Mouse (Mus musculus) spleen, embryonic (tissue): ENCODE measurements around the gene Tdo2.

Experiments
- CTCF ChIA-PET: fragments of 350-600 bp; sonication (Branson Sonifier 250); formaldehyde crosslinking; loops from one replicate; lab custom pipeline; 2022; lab: Charles Lee

Tdo2 gene

GRCm38 (mm10) chr3:81976102-81976501 is at the start of gene Tdo2:
Gene Tdo2, minus strand, starts transcription at chr3:81976202.
- CTCF ChIA-PET = interaction anchor here (0.6 kb wide), 1 partner anchor 43 kb away, joined by 6 read pairs; no protein-coding TSS in a partner anchor

- CTCF ChIA-PET = no interaction called here
Measured at GRCm38 (mm10) chr3:82023065-82023464, 47.1 kb upstream of the Tdo2 start.

GRCm38 (mm10) chr3:82022421-82022920 is 46.5 kb upstream of the Tdo2 start:
- CTCF ChIA-PET = no interaction called here

GRCm38 (mm10) chr3:82014148-82014703 is 38.2 kb upstream of the Tdo2 start:
- CTCF ChIA-PET = no interaction called here

- CTCF ChIA-PET = no interaction called here
Measured at GRCm38 (mm10) chr3:82007002-82007401, 31.0 kb upstream of the Tdo2 start.

GRCm38 (mm10) chr3:81995988-81996387 is 20.0 kb upstream of the Tdo2 start:
- CTCF ChIA-PET = no interaction called here

- CTCF ChIA-PET = interaction anchor here (1.0 kb wide), 1 partner anchor 32 kb away, joined by 3 read pairs; no protein-coding TSS in a partner anchor
Measured at GRCm38 (mm10) chr3:81995371-81995770, 19.4 kb upstream of the Tdo2 start.

GRCm38 (mm10) chr3:81990531-81990930 is 14.5 kb upstream of the Tdo2 start:
- CTCF ChIA-PET = no interaction called here

GRCm38 (mm10) chr3:81989692-81990141 is 13.7 kb upstream of the Tdo2 start:
- CTCF ChIA-PET = interaction anchor here (0.6 kb wide), 1 partner anchor 933 kb away, joined by 3 read pairs; no protein-coding TSS in a partner anchor

- CTCF ChIA-PET = no interaction called here
Measured at GRCm38 (mm10) chr3:81987628-81988027, 11.6 kb upstream of the Tdo2 start.

GRCm38 (mm10) chr3:81986103-81986502 is 10.1 kb upstream of the Tdo2 start:
- CTCF ChIA-PET = no interaction called here

GRCm38 (mm10) chr3:81985100-81985499 is 9.1 kb upstream of the Tdo2 start:
- CTCF ChIA-PET = no interaction called here

GRCm38 (mm10) chr3:81983120-81983895 is 7.3 kb upstream of the Tdo2 start:
- CTCF ChIA-PET = no interaction called here

GRCm38 (mm10) chr3:81981990-81982389 is 6.0 kb upstream of the Tdo2 start, which contains the start of gene Asic5:
Gene Asic5, plus strand, starts transcription at chr3:81982290.
- CTCF ChIA-PET = no interaction called here

GRCm38 (mm10) chr3:81981576-81981975 is 5.6 kb upstream of the Tdo2 start:
- CTCF ChIA-PET = no interaction called here

GRCm38 (mm10) chr3:81975607-81976006 is 395 bp downstream of the Tdo2 start:
- CTCF ChIA-PET = interaction anchor here (0.5 kb wide), 1 partner anchor 30 kb away, joined by 5 read pairs; no protein-coding TSS in a partner anchor

- CTCF ChIA-PET = no interaction called here
Measured at GRCm38 (mm10) chr3:81964596-81964995, 11.4 kb downstream of the Tdo2 start.

- CTCF ChIA-PET = no interaction called here
Measured at GRCm38 (mm10) chr3:81963768-81964167, 12.2 kb downstream of the Tdo2 start.

GRCm38 (mm10) chr3:81961336-81961735 is 14.7 kb downstream of the Tdo2 start:
- CTCF ChIA-PET = no interaction called here

- CTCF ChIA-PET = no interaction called here
Measured at GRCm38 (mm10) chr3:81957484-81957883, 18.5 kb downstream of the Tdo2 start.

GRCm38 (mm10) chr3:81951785-81952184 is 24.2 kb downstream of the Tdo2 start:
- CTCF ChIA-PET = no interaction called here

GRCm38 (mm10) chr3:81949048-81949447 is 27.0 kb downstream of the Tdo2 start:
- CTCF ChIA-PET = no interaction called here
